Mouse (Mus musculus): ENCODE measurements at regions not wholly inside any gene's neighbourhood (a gene's known extent, or its start where the extent isn't known, plus 50 kb on each side); places are given as distances from the start of the nearest gene placed in this dataset.

DNA sequence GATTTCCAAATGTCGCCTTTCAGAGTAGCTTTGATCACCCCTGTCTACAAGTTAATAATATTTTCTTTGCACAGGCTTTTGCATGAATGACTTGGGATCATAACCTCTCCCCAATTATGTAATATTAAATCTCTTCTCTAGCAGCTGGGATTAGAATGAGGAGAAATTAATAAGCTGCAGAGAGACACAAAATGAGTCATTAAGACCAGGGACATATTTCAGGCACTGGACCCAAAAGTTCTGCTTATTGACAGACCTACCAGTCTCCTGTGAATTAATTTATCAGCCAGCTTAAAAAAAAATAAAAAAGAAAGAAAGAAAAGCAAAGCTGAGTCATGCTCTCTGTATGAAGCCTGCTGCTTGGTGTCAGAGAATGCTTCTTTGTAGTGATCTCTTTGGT lies 462.4 kb upstream of the Agtr1b start:
- TF ChIP-seq CTCF (conservative IDR thresholded peaks at IDR 0.05; ENCODE audit: insufficient read depth, insufficient read length, low read depth, low read length) (no peak), POLR2A (IDR thresholded peaks at IDR 0.05; ENCODE audit: low read depth, low read length) (no peak)

Data from kidney, adult 2 months (tissue).